Mouse (Mus musculus): ENCODE data around the gene Tnrc6a.

Gene Tnrc6a

DNA sequence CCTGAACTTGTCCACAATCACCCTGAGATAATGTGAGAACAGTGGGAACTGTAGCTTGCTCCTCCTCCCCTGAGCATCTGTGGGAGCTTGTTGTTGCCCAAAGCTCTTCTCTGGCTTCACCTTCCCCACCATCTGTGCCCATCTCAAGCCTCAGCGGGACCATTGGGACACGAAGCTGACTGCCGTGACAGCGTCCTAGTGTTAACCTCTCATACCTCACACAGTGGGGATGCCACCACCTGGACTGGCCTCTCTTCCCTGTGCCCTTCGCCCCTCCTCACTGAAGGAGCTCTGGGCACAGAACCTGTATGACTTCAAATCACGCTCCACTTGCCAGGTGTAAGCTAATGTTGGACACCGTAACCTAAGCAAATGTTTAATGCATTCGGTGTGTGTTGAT, 71.0 kb downstream of the Tnrc6a start:
- peak; percentile 50 to 52 for DNase-seq

DNA sequence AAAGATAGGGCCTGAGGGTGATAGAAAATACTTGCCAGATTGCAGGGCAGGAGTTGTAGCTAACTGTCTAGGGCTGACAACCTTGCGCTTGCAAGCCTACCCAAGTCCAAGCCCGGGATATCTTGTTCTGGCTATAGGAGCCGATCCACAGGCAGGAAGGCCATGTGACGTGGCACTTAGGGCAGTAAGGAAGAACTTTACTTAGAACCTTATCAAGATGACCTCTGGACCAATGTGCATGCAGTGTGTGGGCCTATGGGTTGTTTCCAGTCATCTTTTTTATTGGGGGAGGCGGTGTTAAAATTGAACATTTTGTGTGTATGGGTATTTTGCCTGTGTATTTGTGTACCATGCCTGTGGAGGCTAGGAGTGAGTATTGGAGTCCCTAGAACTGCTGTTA, 72.7 kb downstream of the Tnrc6a start:
- DNase-seq: no peak

DNA sequence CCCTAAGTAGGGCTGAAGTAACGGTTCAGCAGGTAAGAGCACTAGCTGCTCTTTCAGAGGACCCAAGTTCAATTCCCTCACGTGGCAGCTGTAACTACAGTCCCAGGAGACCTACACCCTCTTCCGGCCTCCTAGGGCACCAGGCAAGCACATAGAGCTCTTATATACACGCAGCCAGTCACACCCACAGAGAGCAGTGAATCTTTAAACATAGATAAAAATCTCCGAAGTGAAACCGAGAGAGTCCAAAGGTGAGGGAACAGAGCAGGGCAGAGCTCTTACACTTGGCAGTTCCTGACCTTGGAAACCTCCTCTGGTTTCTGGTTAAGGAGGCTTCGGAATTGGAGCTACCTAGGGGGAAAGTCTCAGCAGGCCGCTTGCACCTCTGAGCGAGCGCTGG, 75.0 kb downstream of the Tnrc6a start:
- DNase-seq: no peak

DNA sequence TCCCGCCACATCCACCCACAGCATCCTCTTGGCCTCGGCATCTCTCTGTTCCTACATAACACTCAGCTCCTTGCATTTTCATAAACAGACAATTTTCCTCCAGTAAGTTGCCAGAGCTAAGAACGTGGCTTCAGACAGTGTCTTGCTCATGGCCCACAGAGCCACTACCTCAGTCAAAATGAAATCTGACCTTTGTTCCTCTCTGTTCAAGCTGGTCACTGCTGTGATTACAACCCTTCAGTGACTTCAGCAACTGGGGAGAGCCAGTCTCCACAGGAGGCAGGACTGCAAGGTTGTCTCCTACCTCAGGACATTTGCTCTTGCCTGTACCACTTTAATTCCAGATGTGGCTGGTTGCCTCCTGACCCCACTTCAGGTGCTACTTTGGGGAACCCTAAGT, 75.5 kb downstream of the Tnrc6a start:
- DNase-seq: no peak

DNA sequence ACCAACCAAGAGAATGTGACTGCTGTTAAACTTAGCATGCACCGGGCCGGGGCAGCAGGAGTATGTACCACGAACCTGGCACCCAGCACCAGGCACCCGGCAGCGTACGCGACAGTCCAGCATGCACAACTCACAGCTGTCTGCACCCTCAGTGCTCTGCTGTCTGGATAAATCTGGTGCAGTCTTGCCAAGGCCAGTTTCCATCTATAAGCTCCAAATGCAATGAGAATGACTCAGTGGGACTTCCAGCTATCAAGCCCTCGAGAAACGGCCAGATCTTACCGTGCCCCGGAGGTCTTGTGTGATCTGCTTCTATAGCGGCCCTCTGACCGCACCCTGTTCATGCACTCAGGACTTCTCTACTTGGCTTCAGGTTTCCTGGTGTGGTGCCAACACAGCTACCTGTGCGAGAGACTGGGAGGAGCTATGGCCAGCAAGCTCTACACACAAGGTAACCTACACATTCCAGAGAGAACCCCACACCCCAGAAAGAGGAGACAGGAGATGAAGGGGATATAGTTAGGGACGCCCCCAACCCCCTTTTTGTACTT, 76.0 kb downstream of the Tnrc6a start:
- no peak for DNase-seq

DNA sequence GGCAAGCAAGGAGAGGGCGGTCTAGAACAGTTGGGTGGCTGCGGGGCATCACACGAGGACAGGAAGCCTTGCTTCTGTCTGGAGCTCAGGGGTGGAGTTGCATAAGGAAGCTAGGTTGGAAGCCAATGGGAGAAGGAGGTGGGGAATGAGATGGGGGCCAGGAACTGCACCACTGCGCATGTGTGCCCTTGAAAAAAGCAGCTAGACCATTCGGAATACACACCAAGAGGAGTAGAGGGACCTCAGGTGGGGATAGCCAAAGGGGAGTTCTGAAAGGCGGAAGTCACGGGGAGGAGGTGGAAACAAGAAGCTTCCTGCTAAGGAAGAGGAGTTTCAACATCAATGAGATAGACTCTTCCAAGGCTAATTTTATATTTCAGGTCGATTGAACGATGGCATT, 77.0 kb downstream of the Tnrc6a start:
- no peak for DNase-seq

DNA sequence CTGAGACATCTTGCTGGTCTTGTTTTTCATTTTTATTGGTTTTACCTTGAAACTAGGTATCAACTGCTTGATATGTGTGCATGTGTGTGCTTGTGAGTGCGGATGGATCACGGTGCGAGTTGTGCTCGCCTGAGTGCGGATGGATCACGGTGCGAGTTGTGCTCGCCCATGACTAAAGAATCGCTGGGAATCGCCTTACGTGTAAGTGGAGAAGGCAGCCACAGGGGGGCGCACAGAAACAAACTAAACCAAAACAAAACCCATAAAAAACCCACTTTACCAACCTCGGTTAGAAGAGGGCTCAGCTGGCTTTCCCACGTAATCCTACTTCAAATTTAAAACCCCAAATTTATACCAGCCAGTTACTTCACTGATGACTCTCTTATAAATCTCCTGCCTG, 81.6 kb downstream of the Tnrc6a start:
- peak; percentile 69 to 72 for DNase-seq

DNA sequence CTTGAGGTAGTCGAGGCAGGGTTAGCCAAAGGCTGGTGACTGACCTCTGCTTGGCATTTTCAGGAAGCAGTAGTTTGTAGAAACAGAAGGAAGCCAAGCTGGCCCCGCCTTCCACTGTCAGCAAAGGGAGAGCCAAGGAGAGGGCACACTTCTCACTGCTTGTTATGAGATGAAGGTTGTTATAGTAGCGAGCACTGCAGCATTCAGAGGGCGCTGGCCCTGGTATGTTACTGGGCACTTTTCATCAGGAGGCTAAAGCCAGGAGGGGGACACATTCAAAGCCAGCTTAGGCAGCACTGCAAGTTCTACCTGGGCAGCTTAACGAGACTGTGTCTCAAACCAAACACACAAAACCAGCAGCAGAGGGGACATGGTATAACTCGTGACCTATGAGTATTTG, 83.9 kb downstream of the Tnrc6a start:
- DNase-seq: no peak

DNA sequence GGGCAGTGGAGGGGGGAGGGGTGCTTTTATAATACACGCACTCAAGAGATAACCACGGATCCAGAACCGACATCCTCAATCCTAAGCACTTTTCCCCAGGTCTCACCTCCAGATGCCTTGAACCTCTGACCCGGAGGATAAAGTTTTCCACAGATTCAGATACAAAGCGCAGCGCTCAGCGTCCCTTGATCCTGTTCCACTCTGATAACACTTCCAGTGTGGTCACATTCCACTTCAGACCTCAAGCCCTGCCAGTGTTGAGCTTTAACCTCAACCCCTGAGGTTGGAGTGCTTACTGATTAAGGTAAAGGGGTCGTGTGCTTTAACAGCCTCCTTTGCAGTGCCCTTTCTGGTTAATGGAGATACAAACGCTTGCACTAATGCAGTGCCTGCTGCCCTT, 86.2 kb downstream of the Tnrc6a start:
- no peak for DNase-seq

DNA sequence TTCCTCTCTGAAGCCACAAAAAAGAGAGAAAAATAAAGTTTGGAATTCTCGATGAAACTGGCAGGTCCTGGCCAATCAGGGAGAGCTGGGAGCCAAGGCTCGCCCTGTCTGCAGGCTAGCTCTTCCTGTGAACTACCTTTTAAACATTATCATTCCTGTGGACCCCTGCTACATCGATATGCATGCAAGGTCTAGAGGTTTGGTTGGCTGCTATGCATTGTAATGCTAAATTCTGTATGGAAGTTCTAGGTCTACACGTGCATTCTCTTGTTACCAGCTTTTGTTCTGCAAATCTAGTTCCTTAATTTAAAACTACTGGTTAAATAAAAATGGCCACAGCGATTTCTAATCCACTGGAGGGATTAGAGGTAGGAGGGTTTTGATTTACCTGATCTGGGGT, 87.8 kb downstream of the Tnrc6a start:
- no peak for DNase-seq

DNA sequence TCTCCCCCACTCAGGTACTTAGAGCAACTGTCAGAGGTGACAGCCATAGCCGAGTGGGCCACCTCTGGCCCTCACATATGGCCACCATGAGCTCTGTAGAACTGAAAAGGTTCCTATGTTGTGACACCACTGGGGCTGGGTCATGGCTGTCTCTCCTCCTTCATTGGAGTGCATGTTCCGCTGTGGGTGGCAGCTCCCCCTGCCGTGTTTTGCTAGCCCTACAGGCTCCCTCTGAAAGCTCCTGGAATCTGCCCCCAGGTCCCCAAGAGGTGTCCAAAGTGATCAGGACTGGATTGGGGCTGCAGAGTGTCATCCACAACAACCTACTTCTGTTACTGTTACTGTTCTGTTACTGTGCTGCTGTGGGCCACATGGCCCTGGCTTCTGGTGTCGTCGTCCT, 88.6 kb downstream of the Tnrc6a start:
- no peak for DNase-seq

DNA sequence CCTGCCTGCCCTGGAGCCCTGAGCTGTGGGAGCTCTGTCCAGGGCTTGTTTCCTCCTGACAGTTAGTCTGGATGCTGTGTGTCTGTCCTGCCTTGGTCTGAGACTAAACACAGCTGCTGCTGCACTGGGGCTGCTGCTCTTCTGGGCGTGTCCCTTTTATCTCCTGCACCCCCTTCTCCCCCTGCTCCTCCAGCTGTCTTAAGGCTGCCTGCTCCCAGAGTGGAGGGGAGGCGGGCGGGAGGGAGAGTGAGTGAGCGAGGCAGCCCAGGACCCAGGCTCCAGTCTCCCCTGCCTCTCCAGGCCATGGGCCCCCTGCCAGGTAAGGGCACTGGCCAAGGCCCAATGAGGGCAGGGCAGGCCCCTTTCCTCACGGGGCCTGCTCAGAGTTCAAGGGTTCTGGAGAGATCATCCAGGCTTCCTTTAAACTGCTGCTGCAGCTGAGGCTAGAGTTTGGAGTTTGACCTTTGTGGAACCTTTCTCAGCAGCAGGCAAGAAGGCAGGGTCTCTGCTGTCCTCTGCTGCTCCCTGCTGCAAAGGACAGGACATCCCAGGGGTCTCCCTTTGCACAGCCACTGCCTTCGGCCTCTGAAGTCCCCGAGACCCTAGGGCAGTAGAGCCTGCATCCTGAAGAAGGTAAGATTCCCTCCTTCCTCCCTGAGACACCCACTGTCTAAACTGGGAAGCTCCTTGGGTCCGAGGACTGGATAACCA, 90.8 kb downstream of the Tnrc6a start, which contains the start of gene Slc5a11:
TSS of gene Slc5a11 (plus strand) at position 416 of the 711 bp plus-strand sequence.
- DNase-seq: no peak

DNA sequence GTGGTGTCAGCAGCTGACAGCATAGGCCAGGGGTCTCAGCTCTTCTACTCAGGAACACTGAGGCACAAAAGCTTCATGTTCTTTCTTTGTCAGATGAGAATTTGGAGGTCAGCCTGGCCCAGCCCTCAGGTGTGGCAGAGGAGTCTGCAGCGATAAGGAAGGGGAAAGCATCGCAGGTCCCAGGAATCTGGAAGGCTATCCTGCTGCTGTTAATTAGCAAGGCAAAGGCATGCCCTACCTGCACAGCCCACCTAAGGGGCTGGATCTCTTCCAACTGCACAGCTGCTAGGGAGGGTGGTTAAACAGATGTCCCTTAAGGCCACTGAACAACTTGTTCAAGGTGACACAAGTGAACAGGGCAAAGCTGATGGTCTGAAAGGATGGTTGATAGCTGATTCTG, 91.5 kb downstream of the Tnrc6a start:
- no peak for DNase-seq

DNA sequence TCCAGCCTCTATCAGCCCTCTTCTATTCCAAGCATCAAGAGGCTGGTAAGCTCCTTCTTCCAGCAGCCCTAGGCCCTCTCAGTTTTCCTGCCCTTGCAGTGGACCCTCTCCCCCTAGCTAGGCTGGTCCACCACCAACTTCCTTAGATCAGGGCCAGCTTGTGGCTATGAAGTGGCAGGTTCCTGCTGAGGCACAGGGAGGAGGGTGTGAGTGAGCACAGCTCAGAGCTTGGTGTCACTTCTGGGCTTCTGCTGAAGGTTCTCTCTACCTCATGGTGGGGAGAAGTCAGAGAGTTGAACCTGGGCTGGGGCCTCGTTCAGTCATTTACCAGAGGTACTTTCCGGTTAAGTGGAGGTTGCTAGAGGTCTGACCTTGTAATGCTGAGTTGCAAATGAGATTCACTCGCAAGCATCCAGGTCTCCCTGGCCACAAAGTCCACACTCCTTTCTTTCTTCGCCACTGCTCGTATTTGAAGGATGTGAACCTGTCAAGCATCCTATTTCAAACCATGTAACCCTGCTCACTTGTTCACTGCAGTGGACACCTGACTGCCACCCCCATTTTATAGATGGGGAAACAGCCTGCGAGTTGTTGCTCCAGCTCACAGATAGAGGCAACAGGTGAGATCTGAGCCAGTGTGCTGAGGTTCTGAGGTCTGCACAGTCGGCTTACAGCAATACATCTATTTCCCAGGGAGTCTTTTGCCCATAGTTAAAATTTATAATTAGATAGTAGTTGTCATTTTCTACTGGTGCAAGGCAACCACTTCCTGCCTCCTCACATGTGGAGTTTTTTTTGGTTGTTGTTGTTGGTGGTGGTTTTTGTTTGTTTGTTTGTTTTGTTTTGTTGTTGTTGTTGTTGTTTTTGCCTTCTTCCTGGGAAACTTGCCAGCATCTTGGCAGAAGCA, 94.0 kb downstream of the Tnrc6a start:
- DNase-seq: no peak

DNA sequence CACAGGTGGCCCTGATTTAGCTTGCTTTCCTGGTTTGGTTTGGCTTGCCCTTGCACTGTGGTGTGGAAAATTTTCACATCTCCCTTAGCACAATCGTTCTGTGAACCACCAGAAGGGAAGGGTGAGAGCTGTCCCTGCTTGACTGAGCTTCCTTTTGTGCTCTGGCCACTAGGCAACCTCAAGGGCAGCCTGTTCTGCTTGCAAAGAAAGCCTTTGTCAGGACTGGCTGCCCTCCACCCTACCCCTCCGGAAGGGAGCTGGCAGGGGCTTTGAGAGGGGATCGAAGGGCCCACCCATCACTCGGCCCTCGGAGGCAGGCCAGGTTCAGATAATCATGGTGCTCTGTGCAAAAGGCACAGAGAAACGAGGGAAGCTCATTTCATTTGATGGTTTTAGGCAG, 94.9 kb downstream of the Tnrc6a start:
- no peak for DNase-seq

DNA sequence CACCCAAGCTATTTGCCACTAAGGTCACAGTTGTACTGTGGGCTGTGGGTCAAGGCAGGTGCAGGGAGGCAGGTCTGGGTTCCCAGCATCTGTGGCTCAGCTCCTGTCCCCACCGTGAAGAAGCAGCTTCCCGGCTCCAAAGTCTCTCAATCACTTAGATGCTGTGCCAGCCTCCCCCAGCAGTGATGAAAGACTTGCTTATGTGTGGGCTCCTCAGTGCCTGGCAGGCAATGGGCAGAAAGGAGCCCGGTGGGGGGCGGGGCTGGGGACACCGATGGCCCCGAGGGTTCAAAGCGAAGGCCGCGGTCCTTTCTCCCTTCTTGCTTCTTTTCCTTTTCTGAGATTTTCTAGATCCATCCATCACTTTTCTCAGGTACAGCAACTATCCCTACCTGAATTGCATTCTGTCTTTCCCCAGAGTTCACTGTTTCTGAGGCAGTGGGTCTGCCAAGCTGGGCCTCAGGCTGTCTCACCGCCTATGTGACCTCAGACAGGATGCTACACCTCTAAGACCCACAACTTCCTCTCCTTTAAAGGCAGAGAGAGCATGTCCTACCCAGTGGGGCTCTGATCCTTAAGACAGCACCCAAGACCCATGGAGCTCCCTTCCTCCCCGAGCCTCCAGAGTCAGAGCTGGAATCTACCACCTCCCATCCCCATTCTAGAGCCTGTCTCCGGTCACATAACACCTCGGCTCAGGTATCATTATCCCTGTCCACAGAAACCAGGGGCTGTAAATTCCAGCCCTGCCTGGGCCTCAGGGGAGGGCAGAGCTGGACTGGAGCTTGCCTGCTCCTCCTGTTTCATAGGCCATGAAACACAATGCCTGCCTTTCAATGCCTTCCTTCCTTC, 96.3 kb downstream of the Tnrc6a start:
- no peak for DNase-seq

DNA sequence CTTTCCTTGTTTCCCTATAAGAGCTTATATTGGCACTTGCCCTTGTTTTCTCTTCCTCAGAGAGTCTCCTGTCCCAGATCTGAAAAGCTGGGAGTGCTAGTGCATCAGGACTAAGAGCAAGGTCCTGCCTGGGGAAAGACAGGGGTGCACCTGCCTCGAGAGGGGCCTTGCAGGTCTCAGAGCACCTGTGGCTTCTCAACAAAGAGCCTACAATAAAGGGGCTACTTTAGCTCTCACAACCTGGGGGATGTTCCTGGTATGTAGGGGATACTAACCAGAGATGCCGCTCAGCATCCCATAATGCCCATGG, 96.9 kb downstream of the Tnrc6a start:
- DNase-seq: no peak

DNA sequence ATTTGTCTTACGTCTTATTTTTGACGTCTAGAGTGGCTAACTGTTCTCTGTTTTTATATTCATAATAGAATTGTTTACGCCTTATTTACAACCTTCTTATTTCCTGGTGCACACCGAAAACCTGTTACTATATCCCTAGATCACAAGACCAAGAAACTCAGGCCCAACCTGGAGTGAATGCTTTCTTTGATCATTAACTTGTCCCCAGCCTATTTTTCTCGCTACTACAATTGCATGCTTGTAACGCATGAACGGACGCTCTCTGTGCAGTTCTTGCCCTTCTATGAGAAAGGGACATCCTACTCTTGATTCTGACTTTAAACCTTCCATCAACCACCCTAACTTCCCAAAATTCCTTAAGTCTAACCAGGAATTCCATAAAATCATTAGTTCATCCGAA, 100.4 kb downstream of the Tnrc6a start:
- no peak for DNase-seq

DNA sequence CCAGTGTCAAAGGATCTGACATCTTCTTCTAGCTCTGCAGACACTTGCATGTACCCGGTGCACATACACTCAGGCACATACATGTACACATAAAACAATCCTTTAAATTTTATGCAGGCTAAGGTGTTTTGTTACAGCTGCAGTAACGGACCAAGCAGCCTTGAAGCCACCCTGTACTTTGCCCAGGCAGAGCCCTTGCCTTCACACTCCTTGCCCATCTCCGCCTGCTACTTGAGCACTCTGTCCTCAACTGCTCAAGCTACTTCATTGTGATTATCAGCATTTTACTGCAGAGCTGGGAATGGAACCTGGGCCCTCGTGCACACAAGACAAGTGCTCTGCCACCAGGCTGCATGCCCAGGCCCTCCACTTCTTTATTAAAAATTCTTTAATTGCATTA, 101.5 kb downstream of the Tnrc6a start:
- no peak for DNase-seq

DNA sequence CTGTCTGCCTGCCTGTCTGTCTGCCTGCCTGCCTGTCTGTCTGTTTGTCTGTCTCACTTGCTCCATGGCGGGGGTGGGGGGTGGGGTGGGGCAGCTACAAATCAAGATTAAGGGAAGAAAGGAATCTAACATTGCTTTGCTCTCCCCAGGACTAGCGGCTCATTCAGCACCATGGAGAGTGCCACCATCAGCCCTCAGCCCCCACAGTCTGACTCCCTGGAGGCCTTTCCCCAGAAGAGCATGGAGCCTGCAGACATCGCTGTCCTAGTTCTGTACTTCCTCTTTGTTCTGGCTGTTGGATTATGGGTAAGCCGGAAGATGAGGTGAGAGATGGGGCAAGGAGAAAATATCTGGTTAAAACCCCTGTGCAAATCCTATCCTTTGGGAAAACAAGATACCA, 111.8 kb downstream of the Tnrc6a start:
- no peak for DNase-seq

DNA sequence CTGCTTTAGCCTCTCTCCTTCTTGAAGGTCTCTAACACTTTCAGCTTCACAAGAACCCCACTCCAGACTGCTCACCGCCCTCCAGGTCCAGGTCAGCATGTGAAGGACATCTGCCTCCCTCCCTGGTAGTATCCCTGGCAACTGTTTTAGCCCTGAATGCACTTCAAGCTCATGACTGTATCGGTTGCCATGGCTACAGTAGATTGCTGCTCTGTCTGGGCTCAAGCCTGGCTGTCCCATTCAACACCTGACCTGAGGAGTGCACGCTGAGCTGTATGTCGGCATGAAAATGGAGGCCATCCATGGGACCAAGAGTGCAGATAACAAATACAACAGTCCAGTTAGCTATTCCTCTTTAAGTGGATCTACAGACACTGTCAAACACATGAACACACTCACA, 114.9 kb downstream of the Tnrc6a start:
- no peak for DNase-seq

DNA sequence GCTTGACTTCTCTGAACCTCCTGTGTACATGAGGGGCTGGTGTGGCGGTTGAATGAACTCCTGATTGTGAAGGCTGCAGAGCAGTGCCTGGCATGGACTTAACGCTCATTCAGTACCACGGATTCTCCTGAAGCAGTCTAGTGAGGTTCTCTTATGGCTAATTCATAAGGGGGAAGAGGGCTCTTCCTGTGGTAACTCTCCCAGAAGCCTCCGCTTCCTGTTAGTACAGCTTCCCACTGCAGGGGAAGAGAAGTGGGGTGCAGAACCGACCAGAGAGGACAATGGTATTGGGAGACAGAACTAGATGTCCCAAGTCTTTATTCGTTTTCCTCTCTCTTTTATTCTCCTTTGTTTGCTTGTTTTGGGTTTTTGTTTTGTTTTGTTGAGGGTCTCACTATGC, 116.4 kb downstream of the Tnrc6a start:
- DNase-seq: no peak

DNA sequence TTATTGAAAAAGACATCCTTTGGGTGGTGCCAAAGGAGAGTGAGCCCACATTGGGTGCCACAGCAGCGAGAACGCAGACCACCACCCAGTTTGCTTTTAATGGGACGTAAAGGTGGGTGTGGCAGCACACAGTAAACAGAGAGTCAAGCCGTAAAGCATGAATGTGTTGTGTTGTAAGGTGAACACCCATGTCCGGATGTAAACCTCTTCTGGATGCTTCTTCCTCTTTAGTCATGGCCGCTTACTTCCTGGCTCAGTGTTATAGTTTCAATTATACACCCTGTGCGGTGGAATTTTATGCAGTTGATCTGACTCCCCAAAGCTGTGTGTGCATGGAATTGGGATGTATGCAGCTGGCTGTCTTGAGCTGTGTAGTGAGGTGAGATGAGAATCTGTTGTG, 118.6 kb downstream of the Tnrc6a start:
- DNase-seq: no peak
